Mouse (Mus musculus) neutrophil, adult 5-6 weeks (primary cell): ENCODE results near the gene Lgi1. TPM values are rescaled to one million over a fixed set of nuclear protein-coding genes. Genes with fewer than 3 reads are reported as not detected.

ENCODE experiments used
- ATAC-seq: fragments of 151-379, 151-347 bp; 2 replicates; pipeline ENCODE4 v1.8.0; 2017; ENCODE audit warnings: mild to moderate bottlenecking, moderate TSS enrichment; ENCODE audit not compliant: insufficient number of reproducible peaks, poor library complexity, low FRiP score, severe bottlenecking; ENCODE audit errors: extremely low read depth
- total RNA-seq: library from RNA; stranded (forward); fragments of 200-1000 nt; gene quantifications from 2 replicates; pipeline ENCODE4 v1.2.3, GENCODE M21; 2017

Lgi1 gene
- total RNA-seq, result not detected in 2 replicates

- no peak for ATAC-seq
These were observed at the start of gene Lgi1 for GRCm38 (mm10) chr19:38264505-38265500. Gene Lgi1, plus strand, starts transcription at chr19:38264536.

- no peak for ATAC-seq
These were observed 46.6 kb upstream of the Lgi1 start for GRCm38 (mm10) chr19:38217696-38218095.

GRCm38 (mm10) chr19:38223356-38223904, 40.9 kb upstream of the Lgi1 start:
- ATAC-seq, result no peak

- ATAC-seq, result peak; percentile 92
These were observed 40.2 kb upstream of the Lgi1 start, which contains the start of gene Fra10ac1 for GRCm38 (mm10) chr19:38223905-38224684. Gene Fra10ac1, minus strand, starts transcription at chr19:38224156.

GRCm38 (mm10) chr19:38224685-38225060, 39.7 kb upstream of the Lgi1 start:
- no peak for ATAC-seq

GRCm38 (mm10) chr19:38228699-38229098, 35.6 kb upstream of the Lgi1 start:
- ATAC-seq, result no peak

GRCm38 (mm10) chr19:38232087-38232486, 32.2 kb upstream of the Lgi1 start:
- ATAC-seq, result no peak

- ATAC-seq, result no peak
These were observed 31.8 kb upstream of the Lgi1 start for GRCm38 (mm10) chr19:38232516-38232915.

- no peak for ATAC-seq
These were observed 27.8 kb upstream of the Lgi1 start for GRCm38 (mm10) chr19:38236526-38236925.

GRCm38 (mm10) chr19:38237834-38238212, 26.5 kb upstream of the Lgi1 start:
- ATAC-seq, result no peak

- ATAC-seq, result no peak
These were observed 26.0 kb upstream of the Lgi1 start for GRCm38 (mm10) chr19:38238213-38238951.

- ATAC-seq, result no peak
These were observed 22.0 kb upstream of the Lgi1 start for GRCm38 (mm10) chr19:38242314-38242852.

- ATAC-seq, result no peak
These were observed 19.6 kb upstream of the Lgi1 start for GRCm38 (mm10) chr19:38244748-38245147.

- ATAC-seq, result no peak
These were observed 18.8 kb upstream of the Lgi1 start for GRCm38 (mm10) chr19:38245361-38246176.

- no peak for ATAC-seq
These were observed 18.1 kb upstream of the Lgi1 start for GRCm38 (mm10) chr19:38246177-38246622.

GRCm38 (mm10) chr19:38249627-38250026, 14.7 kb upstream of the Lgi1 start:
- ATAC-seq, result no peak

GRCm38 (mm10) chr19:38253796-38254195, 10.5 kb upstream of the Lgi1 start:
- no peak for ATAC-seq

- ATAC-seq, result no peak
These were observed 5.7 kb upstream of the Lgi1 start for GRCm38 (mm10) chr19:38258651-38259065.
